Mouse (Mus musculus) ES-E14 (cell line): ENCODE data around the gene Kctd6. TPM values are rescaled to one million over a fixed set of nuclear protein-coding genes. Genes with fewer than 3 reads are reported as not detected.

ENCODE experiments used
- DNase-seq: peaks from one replicate; pipeline ENCODE4 v3.0.0-alpha.2; 2013; ENCODE audit warnings: low read depth, low spot score
- H3K27ac ChIP-seq: 2 replicates; pipeline ENCODE4 v1.5.1; 2012; ENCODE audit warnings: low read depth, mild to moderate bottlenecking, low read length, moderate library complexity, mixed read lengths; ENCODE audit not compliant: poor library complexity, insufficient read depth, severe bottlenecking
- H3K36me3 ChIP-seq: 2 replicates; pipeline ENCODE4 v1.6.1; 2012; ENCODE audit warnings: mild to moderate bottlenecking, low read length, moderate library complexity, mixed read lengths; ENCODE audit not compliant: control insufficient read depth, poor library complexity, insufficient read depth, severe bottlenecking
- H3K4me1 ChIP-seq, 2 experiments: fragments of 150-350 bp in 1 of 2; sonication (generic) in 1 of 2; 2 replicates each; pipeline ENCODE4 v1.6.1; 2012; ENCODE audit warnings: low read length in 2 of 2, mild to moderate bottlenecking in 1 of 2, mixed read lengths in 1 of 2; ENCODE audit not compliant: control insufficient read depth in 2 of 2, insufficient read depth in 2 of 2, poor library complexity in 1 of 2
- H3K4me3 ChIP-seq, 2 experiments: fragments of 150-350 bp in 1 of 2; sonication (generic) in 1 of 2; 2 replicates each; pipeline ENCODE4 v1.5.1; 2012; ENCODE audit warnings: low read length in 2 of 2, low read depth in 1 of 2, mild to moderate bottlenecking in 1 of 2, mixed read lengths in 1 of 2; ENCODE audit not compliant: insufficient read depth in 1 of 2, poor library complexity in 1 of 2, severe bottlenecking in 1 of 2
- H3K9ac ChIP-seq: 2 replicates; pipeline ENCODE4 v1.6.1; 2012; ENCODE audit warnings: low read depth, mild to moderate bottlenecking, low read length, mixed read lengths; ENCODE audit not compliant: poor library complexity, insufficient read depth, severe bottlenecking
- H3K9me3 ChIP-seq: fragments of 150-350 bp; sonication (generic); 2 replicates; pipeline ENCODE4 v1.6.1; 2012; ENCODE audit warnings: low read depth, mild to moderate bottlenecking, low read length; ENCODE audit not compliant: control insufficient read depth, insufficient read depth
- CHD2 ChIP-seq: IDR thresholded peaks from 2 replicates; pipeline ENCODE4 v1.6.1; 2014; ENCODE audit warnings: mild to moderate bottlenecking, low read depth, low read length, inconsistent platforms
- HCFC1 ChIP-seq: IDR thresholded peaks from 2 replicates; pipeline ENCODE4 v1.6.1; 2012; ENCODE audit warnings: low read length, inconsistent platforms, borderline replicate concordance; ENCODE audit not compliant: insufficient read depth
- MAFK ChIP-seq: IDR thresholded peaks from 2 replicates; pipeline ENCODE4 v1.6.1; 2014; ENCODE audit warnings: mild to moderate bottlenecking, low read depth, low read length, inconsistent platforms; ENCODE audit not compliant: insufficient read depth
- ZC3H11A ChIP-seq: IDR thresholded peaks from 2 replicates; pipeline ENCODE4 v1.6.1; 2012; ENCODE audit warnings: low read depth, mild to moderate bottlenecking, inconsistent platforms, low read length, borderline replicate concordance
- ZNF384 ChIP-seq: IDR thresholded peaks from 2 replicates; pipeline ENCODE4 v1.6.1; 2012; ENCODE audit warnings: low read depth, low read length, inconsistent platforms
- in situ Hi-C, 2 experiments: fragments of 600-800 bp; cut with MboI; formaldehyde crosslinking; loops; one replicate each; pipeline ENCODE4 v1.15.1; 2025; ENCODE audit warnings: low sequenced_read_pairs in 2 of 2, inconsistent platforms in 1 of 2; ENCODE audit not compliant: unreplicated experiment in 2 of 2
- total RNA-seq: library from RNA; depleted of rRNA; stranded (reverse); fragments of 300-350 nt; gene quantifications from 2 replicates; pipeline ENCODE4 v1.2.3, GENCODE M21; 2012

The Kctd6 gene
- total RNA-seq, 1 experiment: 11.9 TPM

DNA sequence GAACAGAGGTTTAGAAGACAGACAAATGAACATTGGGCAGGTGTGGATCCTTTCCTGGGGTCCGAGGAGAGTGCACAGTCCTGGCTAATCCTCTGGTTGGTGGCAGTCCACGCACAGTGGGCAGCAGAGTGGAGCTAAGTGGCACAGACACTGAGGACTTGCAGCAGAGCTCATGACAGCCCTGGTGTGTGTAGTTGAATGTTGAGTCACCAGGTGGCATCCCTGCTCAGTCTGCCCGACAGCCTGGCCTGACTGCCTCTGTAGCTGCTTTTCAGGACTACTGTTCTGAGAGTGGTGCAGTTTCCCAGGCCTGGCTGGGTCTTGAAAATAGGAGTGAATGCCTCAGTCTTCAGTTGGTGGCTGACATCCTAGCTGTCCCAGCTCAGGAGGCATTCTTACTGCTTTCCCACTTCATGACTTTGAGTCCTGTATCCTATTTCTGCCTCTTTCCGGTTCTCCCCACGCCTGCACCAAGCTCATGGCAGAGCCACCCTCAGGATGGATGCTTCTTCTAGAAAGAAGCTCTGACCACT is 28.5 kb downstream of the Kctd6 start:
- H3K27ac ChIP-seq: no peak overlapping the region
- H3K4me3 ChIP-seq: no peak overlapping the region
- H3K36me3 ChIP-seq: no peaks in the 10 kb centered on the region
- in situ Hi-C loops: loop anchor here in 1 of 2 experiments (25.0 kb wide), 1 partner anchor 95 kb away; no protein-coding TSS in a partner anchor
- H3K9ac ChIP-seq: no peak overlapping the region
- no peaks in the 10 kb centered on the region for H3K9me3 ChIP-seq
- no peak for DNase-seq
- no peaks in the 10 kb centered on the region for H3K4me1 ChIP-seq
- TF ChIP-seq CHD2 (no peak), ZC3H11A (no peak), MAFK (no peak), ZNF384 (no peak), HCFC1 (no peak)

DNA sequence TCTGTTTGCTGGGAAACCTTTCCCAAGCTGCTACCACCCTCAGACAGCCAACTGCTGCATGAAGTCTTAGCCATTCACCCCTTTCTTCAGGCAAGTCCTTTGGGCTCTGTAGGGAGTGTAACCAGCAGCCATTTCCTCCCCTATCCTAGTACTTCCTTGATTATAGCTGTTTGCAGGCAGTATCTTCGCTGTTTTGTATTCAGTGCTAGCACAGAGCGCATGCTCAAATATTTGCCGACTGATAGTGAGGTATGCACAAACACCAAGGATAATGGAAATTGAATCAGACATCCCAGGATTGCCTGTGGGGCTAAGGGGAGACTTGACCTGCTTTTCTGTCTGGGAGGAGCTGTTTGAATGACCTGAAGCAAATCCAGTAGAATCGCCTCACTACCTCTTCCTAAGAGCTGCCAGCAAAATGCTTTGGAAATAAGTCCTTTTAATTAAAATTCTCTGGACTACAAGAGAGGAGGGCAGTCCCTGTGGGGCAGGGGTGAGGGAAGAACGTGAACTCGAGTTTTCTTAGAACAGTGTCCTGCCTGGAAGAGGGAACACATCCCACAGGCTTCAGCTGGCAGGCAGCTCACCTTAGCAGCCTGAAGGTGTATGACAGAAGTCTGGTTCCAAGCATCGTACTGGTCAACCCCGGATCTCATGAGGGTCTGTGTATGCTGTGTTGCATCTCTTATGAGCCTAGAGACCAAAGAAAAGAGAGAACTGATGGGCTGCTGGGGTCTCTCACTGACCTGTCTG is 29.4 kb downstream of the Kctd6 start:
- in situ Hi-C loops: loop anchor here in 1 of 2 experiments (25.0 kb wide), 1 partner anchor 94 kb away; no protein-coding TSS in a partner anchor
- H3K27ac ChIP-seq: no peak overlapping the region
- no peak overlapping the region for H3K9ac ChIP-seq
- TF ChIP-seq ZC3H11A: no peak
- no peak for TF ChIP-seq HCFC1
- no peak for TF ChIP-seq CHD2
- no peaks in the 10 kb centered on the region for H3K9me3 ChIP-seq
- no peak overlapping the region for H3K4me3 ChIP-seq
- H3K36me3 ChIP-seq: no peaks in the 10 kb centered on the region
- no peak for DNase-seq
- no peaks in the 10 kb centered on the region for H3K4me1 ChIP-seq

DNA sequence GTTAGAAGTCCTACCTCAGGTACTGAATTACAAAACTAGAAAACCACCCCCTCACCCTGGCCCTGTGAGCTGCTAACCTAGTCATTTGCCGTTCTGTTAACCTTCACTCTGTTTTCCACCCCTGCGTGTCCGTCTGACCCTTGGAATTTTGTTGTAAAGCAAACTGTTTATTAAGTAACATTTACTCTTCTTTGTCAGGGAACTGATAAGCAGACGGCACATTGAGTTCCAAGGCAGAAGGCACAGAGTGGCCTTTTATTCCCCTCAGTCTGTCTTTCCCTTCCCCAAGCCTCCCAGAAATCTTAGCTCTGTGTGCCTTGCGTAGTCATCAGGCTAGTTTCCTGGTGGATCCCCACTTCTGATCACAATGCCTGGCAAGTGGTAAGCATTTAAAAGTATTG is 30.3 kb downstream of the Kctd6 start:
- Histone ChIP-seq H3K4me3 (no peak overlapping the region), H3K9me3 (no peaks in the 10 kb centered on the region), H3K4me1 (no peaks in the 10 kb centered on the region), H3K36me3 (no peaks in the 10 kb centered on the region), H3K27ac (no peak overlapping the region), H3K9ac (no peak overlapping the region)
- DNase-seq: no peak
- no peak for TF ChIP-seq MAFK
- TF ChIP-seq ZNF384: no peak
- no peak for TF ChIP-seq ZC3H11A
- no peak for TF ChIP-seq CHD2
- TF ChIP-seq HCFC1: no peak
- in situ Hi-C loops: loop anchor here in 1 of 2 experiments (25.0 kb wide), 1 partner anchor 93 kb away; no protein-coding TSS in a partner anchor

DNA sequence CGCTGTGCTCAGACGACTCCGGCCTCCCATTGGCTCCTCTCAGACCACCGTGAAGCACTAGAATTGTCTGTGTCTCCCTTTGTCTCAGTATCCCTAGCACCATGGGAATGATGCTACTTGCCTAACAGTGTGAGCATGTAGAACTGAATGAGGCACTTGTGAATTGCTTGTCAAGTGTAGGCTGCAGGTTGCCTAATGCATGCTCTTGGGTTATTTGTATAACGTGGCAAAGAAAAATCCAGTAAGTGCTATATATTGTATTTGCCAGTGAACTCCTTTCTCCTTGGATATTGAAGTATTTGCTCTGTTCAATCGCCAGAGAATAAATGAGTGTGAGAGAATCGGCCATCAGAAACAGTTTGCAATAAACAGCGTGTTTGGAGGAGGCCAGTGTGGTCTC is 32.9 kb downstream of the Kctd6 start:
- in situ Hi-C loops: loop anchor here in 1 of 2 experiments (25.0 kb wide), 1 partner anchor 90 kb away; no protein-coding TSS in a partner anchor
- Histone ChIP-seq H3K4me1 (no peaks in the 10 kb centered on the region), H3K9ac (no peak overlapping the region), H3K27ac (no peak overlapping the region), H3K4me3 (no peak overlapping the region), H3K9me3 (no peaks in the 10 kb centered on the region), H3K36me3 (no peaks in the 10 kb centered on the region)
- no peak for DNase-seq
- TF ChIP-seq CHD2: no peak
- no peak for TF ChIP-seq ZC3H11A
- no peak for TF ChIP-seq MAFK
- TF ChIP-seq HCFC1: no peak
- no peak for TF ChIP-seq ZNF384

DNA sequence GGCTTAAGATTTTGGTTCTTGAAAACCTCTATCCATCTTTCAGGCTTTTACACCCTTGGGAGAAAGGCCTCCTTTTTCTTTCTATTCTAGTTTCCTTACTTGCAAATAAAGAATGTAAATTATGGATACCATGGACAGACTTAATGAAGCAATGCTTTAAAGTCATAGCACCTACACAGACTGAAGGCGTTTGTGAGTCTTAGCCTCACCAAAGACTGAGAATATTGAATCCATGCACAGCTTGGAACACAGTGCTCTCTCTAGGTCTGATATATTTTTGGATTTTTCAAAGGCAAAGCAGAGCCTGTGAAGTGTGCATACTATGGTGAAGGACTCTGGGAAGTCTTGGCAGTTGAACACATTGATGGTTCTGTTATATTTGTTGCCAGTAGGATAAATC is 35.3 kb downstream of the Kctd6 start:
- TF ChIP-seq CHD2 (no peak), ZNF384 (no peak), MAFK (no peak), HCFC1 (no peak)
- no peaks in the 10 kb centered on the region for H3K4me1 ChIP-seq
- no peak overlapping the region for H3K27ac ChIP-seq
- in situ Hi-C loops: loop anchor here in 1 of 2 experiments (25.0 kb wide), 1 partner anchor 88 kb away; no protein-coding TSS in a partner anchor
- H3K4me3 ChIP-seq: no peak overlapping the region
- no peak overlapping the region for H3K9ac ChIP-seq
- DNase-seq: no peak
- no peaks in the 10 kb centered on the region for H3K9me3 ChIP-seq
- H3K36me3 ChIP-seq: no peaks in the 10 kb centered on the region
